Mouse (Mus musculus): ENCODE measurements around the gene Osbpl3.

DNA sequence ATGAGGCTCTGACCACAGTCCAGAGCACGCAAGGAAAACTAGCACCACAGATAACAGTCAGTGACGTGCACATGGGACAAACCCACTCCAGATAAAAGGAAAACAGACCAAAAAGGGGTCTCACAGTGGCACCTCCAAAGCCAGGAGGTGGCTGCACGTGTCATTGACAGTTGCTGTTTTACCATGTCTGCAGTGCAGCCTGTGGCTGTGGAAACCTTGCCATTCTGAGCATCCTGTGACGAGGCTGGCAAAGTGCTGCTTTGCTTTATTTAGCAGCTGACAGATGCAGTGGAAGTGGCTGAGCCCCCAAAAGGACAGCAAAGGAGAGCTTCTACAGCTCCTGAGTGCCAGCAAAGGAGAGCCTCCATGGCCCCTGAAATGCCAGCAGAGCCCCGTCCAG lies 89.3 kb downstream of the Osbpl3 start:
- no peak for TF ChIP-seq CTCF (IDR thresholded peaks at IDR 0.05; ENCODE audit: low read depth, low read length)
- TF ChIP-seq EP300 (IDR thresholded peaks at IDR 0.05; ENCODE audit: insufficient read depth, low read depth, low read length) = no peak
- TF ChIP-seq POLR2A (IDR thresholded peaks at IDR 0.05; ENCODE audit: insufficient read depth, low read length) = no peak

All from ES-Bruce4 (cell line).